ENCODE assay signal across 21 mouse cellular contexts in genomic region chr17:47446025-47446424, GRCm38 (mm10). TPM values are rescaled to one million over a fixed set of nuclear protein-coding genes. Genes with fewer than 3 reads are reported as not detected.
DNase-seq lines count a peak whose midpoint lies in the region; ATAC-seq and TF ChIP-seq lines count a peak whose summit lies in the region.
"Had no signal": no experiment of that assay in that cellular context is flagged by ENCODE, and none has a peak within 500 bp of the region (broad histone marks: within the 10 kb centered on the region; RNA-seq: fewer than 3 reads in every experiment).

No protein-coding gene starts in this region.

- TF ChIP-seq POLR2A in small intestine, adult 2 months (IDR thresholded peaks at IDR 0.05; ENCODE audit: low read depth, low read length), result no peak

- no peaks in the 10 kb centered on the region for H3K36me3 ChIP-seq in heart, postnatal 0 days (replicated peaks; ENCODE audit: control insufficient read depth, insufficient read depth, low read length)
- no peaks in the 10 kb centered on the region for H3K36me3 ChIP-seq in intestine, embryonic 16.5 days (ENCODE audit: control insufficient read depth, insufficient read depth, low read length)
- H3K36me3 ChIP-seq in liver, embryonic 12.5 days, result no peaks in the 10 kb centered on the region
- peaks cover 11% of the 10 kb centered on the region for H3K36me3 ChIP-seq in small intestine, adult 2 months (ENCODE audit: control insufficient read depth, insufficient read depth, low read length)
- H3K36me3 ChIP-seq in midbrain, embryonic 16.5 days (ENCODE audit: control insufficient read depth, insufficient read depth, low read length), result no peaks in the 10 kb centered on the region
- H3K36me3 ChIP-seq: forebrain, embryonic 12.5 days; hindbrain, embryonic 15.5 days; limb, embryonic 12.5 days had no signal

- H3K9ac ChIP-seq in heart, postnatal 0 days (replicated peaks; ENCODE audit: low read depth, low read length), result no peak overlapping the region
- peak overlapping the region; percentile 37; the same call in 1 of the 2 replicates for H3K9ac ChIP-seq in intestine, embryonic 16.5 days (ENCODE audit: low read depth, low read length)
- no peak overlapping the region; the same call in 1 of the 2 replicates for H3K9ac ChIP-seq in liver, embryonic 12.5 days
- no peak overlapping the region for H3K9ac ChIP-seq in midbrain, embryonic 16.5 days (ENCODE audit: low read depth, low read length)
- H3K9ac ChIP-seq: forebrain, embryonic 12.5 days; hindbrain, embryonic 15.5 days; limb, embryonic 12.5 days had no signal

- TF ChIP-seq CTCF in heart, postnatal 0 days (IDR thresholded peaks at IDR 0.05; ENCODE audit: low read depth), result no peak
- TF ChIP-seq CTCF in small intestine, adult 2 months (IDR thresholded peaks at IDR 0.05; ENCODE audit: extremely low read depth, insufficient read length, insufficient replicate concordance, low read depth, low read length), result no peak

- WGBS in heart, postnatal 0 days, result 31% methylated on average over 9 of the region's 9 CpGs
- 51% methylated on average over 9 of the region's 9 CpGs for WGBS in intestine, embryonic 16.5 days
- 30% methylated on average over 9 of the region's 9 CpGs for WGBS in liver, embryonic 12.5 days (ENCODE audit: insufficient replicate concordance)
- 46% methylated on average over 9 of the region's 9 CpGs for WGBS in small intestine, adult 2 months
- 70% methylated on average over 9 of the region's 9 CpGs for WGBS in midbrain, embryonic 16.5 days

- no peaks in the 10 kb centered on the region for H3K9me3 ChIP-seq in heart, postnatal 0 days (replicated peaks; ENCODE audit: control insufficient read depth, low read length)
- H3K9me3 ChIP-seq in intestine, embryonic 16.5 days (ENCODE audit: control insufficient read depth, low read length), result no peaks in the 10 kb centered on the region
- H3K9me3 ChIP-seq in liver, embryonic 12.5 days (replicated peaks), result no peaks in the 10 kb centered on the region
- no peaks in the 10 kb centered on the region for H3K9me3 ChIP-seq in midbrain, embryonic 16.5 days (replicated peaks; ENCODE audit: control insufficient read depth, low read length, poor library complexity, severe bottlenecking)
- H3K9me3 ChIP-seq: forebrain, embryonic 12.5 days; hindbrain, embryonic 15.5 days; limb, embryonic 12.5 days; megakaryocyte, embryonic 14.5 days had no signal

- no peak overlapping the region for H3K4me3 ChIP-seq in heart, postnatal 0 days (ENCODE audit: low read depth, low read length)
- H3K4me3 ChIP-seq in intestine, embryonic 16.5 days (ENCODE audit: low read length), result no peak overlapping the region
- H3K4me3 ChIP-seq in liver, embryonic 12.5 days, result no peak overlapping the region
- H3K4me3 ChIP-seq in small intestine, adult 2 months (ENCODE audit: low read depth, low read length), result no peak overlapping the region
- no peak overlapping the region for H3K4me3 ChIP-seq in midbrain, embryonic 16.5 days (ENCODE audit: low read depth, low read length)
- H3K4me3 ChIP-seq: forebrain, embryonic 12.5 days; hindbrain, embryonic 15.5 days; layer of hippocampus, adult 2 months; limb, embryonic 12.5 days; megakaryocyte, embryonic 14.5 days had no signal

- TF ChIP-seq EP300 in heart, postnatal 0 days (IDR thresholded peaks at IDR 0.05; ENCODE audit: low read depth), result no peak

- peak; percentile 72 for DNase-seq in heart, postnatal 0 days (ENCODE audit: low spot score)
- DNase-seq in heart, postnatal 10 days, result no peak
- no peak for DNase-seq in cerebellum, adult 11 months
- no peak for DNase-seq in frontal cortex, postnatal 25 days (ENCODE audit: low spot score in 2 of 2)
- DNase-seq: cerebellum, postnatal 25 days; gastrocnemius, postnatal 36 days; kidney, adult 18-20 months; kidney, postnatal 10 days had no signal

- intact Hi-C loops in heart, postnatal 10 days (cut with DNase I), result no loop called here

- peak overlapping the region; percentile 56 for H3K27ac ChIP-seq in heart, postnatal 0 days (ENCODE audit: low read depth)
- peak overlapping the region; percentile 77 for H3K27ac ChIP-seq in intestine, embryonic 16.5 days (ENCODE audit: low read length)
- peak overlapping the region; percentile 37; the same call in 1 of the 2 replicates for H3K27ac ChIP-seq in liver, embryonic 12.5 days
- H3K27ac ChIP-seq in small intestine, adult 2 months (ENCODE audit: insufficient read depth, low read depth, low read length), result peak overlapping the region; percentile 52; the same call in 1 of the 2 replicates
- H3K27ac ChIP-seq in midbrain, embryonic 16.5 days (ENCODE audit: low read length), result no peak overlapping the region
- H3K27ac ChIP-seq: forebrain, embryonic 12.5 days; hindbrain, embryonic 15.5 days; layer of hippocampus, adult 2 months; limb, embryonic 12.5 days had no signal

- no peaks in the 10 kb centered on the region for H3K27me3 ChIP-seq in heart, postnatal 0 days (ENCODE audit: control insufficient read depth, insufficient read depth, low read length)
- H3K27me3 ChIP-seq in intestine, embryonic 16.5 days (replicated peaks; ENCODE audit: control insufficient read depth, insufficient read depth, low read length), result no peaks in the 10 kb centered on the region
- no peaks in the 10 kb centered on the region for H3K27me3 ChIP-seq in liver, embryonic 12.5 days (replicated peaks)
- H3K27me3 ChIP-seq in small intestine, adult 2 months (ENCODE audit: control insufficient read depth, insufficient read depth, low read length), result no peaks in the 10 kb centered on the region
- no peaks in the 10 kb centered on the region for H3K27me3 ChIP-seq in midbrain, embryonic 16.5 days (ENCODE audit: control insufficient read depth, insufficient read depth, low read depth, low read length)
- H3K27me3 ChIP-seq: hindbrain, embryonic 15.5 days had no signal

- peak; percentile 44 for ATAC-seq in heart, postnatal 0 days (ENCODE audit: insufficient read depth, low read depth)
- ATAC-seq in intestine, embryonic 16.5 days, result no peak
- ATAC-seq in liver, embryonic 12.5 days, result peak; percentile 63
- no peak for ATAC-seq in midbrain, embryonic 16.5 days

- peaks cover 59% of the 10 kb centered on the region for H3K4me1 ChIP-seq in heart, postnatal 0 days (ENCODE audit: control insufficient read depth, insufficient read depth)
- H3K4me1 ChIP-seq in intestine, embryonic 16.5 days (ENCODE audit: control insufficient read depth, insufficient read depth, low read length), result peaks cover 58% of the 10 kb centered on the region
- peaks cover 69% of the 10 kb centered on the region for H3K4me1 ChIP-seq in liver, embryonic 12.5 days
- H3K4me1 ChIP-seq in small intestine, adult 2 months (ENCODE audit: control insufficient read depth, insufficient read depth, insufficient read length, low read length), result peaks cover 55% of the 10 kb centered on the region
- H3K4me1 ChIP-seq in midbrain, embryonic 16.5 days (ENCODE audit: control insufficient read depth, insufficient read depth, low read length), result no peaks in the 10 kb centered on the region
- H3K4me1 ChIP-seq: hindbrain, embryonic 15.5 days had no signal

- H3K4me2 ChIP-seq in heart, postnatal 0 days (ENCODE audit: low read depth, low read length), result no peak overlapping the region
- H3K4me2 ChIP-seq in intestine, embryonic 16.5 days (ENCODE audit: low read depth, low read length), result peak overlapping the region; percentile 10; the same call in 1 of the 2 replicates
- peak overlapping the region; percentile 13; the same call in 1 of the 2 replicates for H3K4me2 ChIP-seq in liver, embryonic 12.5 days
- H3K4me2 ChIP-seq in midbrain, embryonic 16.5 days (ENCODE audit: low read length), result no peak overlapping the region
- H3K4me2 ChIP-seq: forebrain, embryonic 12.5 days; hindbrain, embryonic 15.5 days; limb, embryonic 12.5 days had no signal

RNA-seq across cellular contexts. Expression of gene 1700001C19Rik, which starts 8.8 kb away (rescaled TPM):
- total RNA-seq in heart, postnatal 0 days (2014; rRNA removed; ENCODE audit: low replicate concordance), result 3.4 TPM in 1 of 2 replicates, not detected in the other
- 1.1 and 1.4 TPM in 2 replicates for polyA plus RNA-seq in heart, postnatal 0 days (2015; fragmentation: Nextera tagmentation; extraction: Ambion mirVana)
- total RNA-seq in heart, postnatal 10 days (2021), result not detected
- polyA plus RNA-seq in intestine, embryonic 16.5 days (2015; fragmentation: Nextera tagmentation; extraction: Ambion mirVana), result 0.17 and 0.45 TPM in 2 replicates
- polyA plus RNA-seq in liver, embryonic 12.5 days (2016; fragmentation: Nextera tagmentation; extraction: Ambion mirVana), result 0.62 and 0.66 TPM in 2 replicates
- polyA plus RNA-seq in small intestine, adult 2 months (2012; rRNA removed), result 0.08 TPM in 1 of 2 replicates, not detected in the other
- 0.46 and 0.50 TPM in 2 replicates for polyA plus RNA-seq in midbrain, embryonic 16.5 days (2015; fragmentation: Nextera tagmentation; extraction: Ambion mirVana)
- total RNA-seq: adrenal gland, adult 18-20 months; gastrocnemius, postnatal 36 days; layer of hippocampus, adult 2 months had no signal
- polyA plus RNA-seq: lung, embryonic 16.5 days; spleen, adult 2 months had no signal

RNA-seq across cellular contexts. Expression of gene AI661453, which starts 9.6 kb away (rescaled TPM):
- total RNA-seq in heart, postnatal 0 days (2014; rRNA removed; ENCODE audit: low replicate concordance), result 1.3 and 1.8 TPM in 2 replicates
- 0.92 and 1.0 TPM in 2 replicates for polyA plus RNA-seq in heart, postnatal 0 days (2015; fragmentation: Nextera tagmentation; extraction: Ambion mirVana)
- 1 to 10 TPM; 1.5 to 2.0 TPM for total RNA-seq in heart, postnatal 10 days (2021)
- 3.7 and 4.6 TPM in 2 replicates for polyA plus RNA-seq in intestine, embryonic 16.5 days (2015; fragmentation: Nextera tagmentation; extraction: Ambion mirVana)
- 0.10 and 0.31 TPM in 2 replicates for polyA plus RNA-seq in liver, embryonic 12.5 days (2016; fragmentation: Nextera tagmentation; extraction: Ambion mirVana)
- 21.8 and 27.3 TPM in 2 replicates for polyA plus RNA-seq in small intestine, adult 2 months (2012; rRNA removed)
- polyA plus RNA-seq in midbrain, embryonic 16.5 days (2015; fragmentation: Nextera tagmentation; extraction: Ambion mirVana), result 0.09 and 0.17 TPM in 2 replicates

RNA-seq across cellular contexts. Expression of gene Guca1a, which starts 45.6 kb away (rescaled TPM):
- not detected in 2 replicates for total RNA-seq in heart, postnatal 0 days (2014; rRNA removed; ENCODE audit: low replicate concordance)
- 0.86 and 1.0 TPM in 2 replicates for polyA plus RNA-seq in heart, postnatal 0 days (2015; fragmentation: Nextera tagmentation; extraction: Ambion mirVana)
- total RNA-seq in heart, postnatal 10 days (2021), result under 1 TPM; 0.52 to 0.81 TPM
- 2.3 and 2.4 TPM in 2 replicates for polyA plus RNA-seq in intestine, embryonic 16.5 days (2015; fragmentation: Nextera tagmentation; extraction: Ambion mirVana)
- 0.97 and 1.4 TPM in 2 replicates for polyA plus RNA-seq in liver, embryonic 12.5 days (2016; fragmentation: Nextera tagmentation; extraction: Ambion mirVana)
- 2.1 and 2.5 TPM in 2 replicates for polyA plus RNA-seq in small intestine, adult 2 months (2012; rRNA removed)
- polyA plus RNA-seq in midbrain, embryonic 16.5 days (2015; fragmentation: Nextera tagmentation; extraction: Ambion mirVana), result 0.29 and 0.50 TPM in 2 replicates
- total RNA-seq: gastrocnemius, postnatal 36 days; midbrain, postnatal 0 days had no signal

RNA-seq across cellular contexts. Expression of gene Taf8, which starts 56.1 kb away (rescaled TPM):
- 14.7 and 26.4 TPM in 2 replicates for total RNA-seq in heart, postnatal 0 days (2014; rRNA removed; ENCODE audit: low replicate concordance)
- polyA plus RNA-seq in heart, postnatal 0 days (2015; fragmentation: Nextera tagmentation; extraction: Ambion mirVana), result 11.5 and 11.9 TPM in 2 replicates
- 10 to 100 TPM; 14.0 to 15.5 TPM for total RNA-seq in heart, postnatal 10 days (2021)
- 19.1 and 20.4 TPM in 2 replicates for polyA plus RNA-seq in intestine, embryonic 16.5 days (2015; fragmentation: Nextera tagmentation; extraction: Ambion mirVana)
- 17.6 and 18.0 TPM in 2 replicates for polyA plus RNA-seq in liver, embryonic 12.5 days (2016; fragmentation: Nextera tagmentation; extraction: Ambion mirVana)
- 6.2 and 13.3 TPM in 2 replicates for polyA plus RNA-seq in small intestine, adult 2 months (2012; rRNA removed)
- 19.8 and 20.8 TPM in 2 replicates for polyA plus RNA-seq in midbrain, embryonic 16.5 days (2015; fragmentation: Nextera tagmentation; extraction: Ambion mirVana)

RNA-seq across cellular contexts. Expression of gene Ccnd3, which starts 58.8 kb away (rescaled TPM):
- total RNA-seq in heart, postnatal 0 days (2014; rRNA removed; ENCODE audit: low replicate concordance), result 231 and 248 TPM in 2 replicates
- 180 and 187 TPM in 2 replicates for polyA plus RNA-seq in heart, postnatal 0 days (2015; fragmentation: Nextera tagmentation; extraction: Ambion mirVana)
- total RNA-seq in heart, postnatal 10 days (2021), result 100 to 1,000 TPM; 119 to 132 TPM
- 371 and 393 TPM in 2 replicates for polyA plus RNA-seq in intestine, embryonic 16.5 days (2015; fragmentation: Nextera tagmentation; extraction: Ambion mirVana)
- 546 and 555 TPM in 2 replicates for polyA plus RNA-seq in liver, embryonic 12.5 days (2016; fragmentation: Nextera tagmentation; extraction: Ambion mirVana)
- 49.9 and 54.9 TPM in 2 replicates for polyA plus RNA-seq in small intestine, adult 2 months (2012; rRNA removed)
- 58.4 and 61.4 TPM in 2 replicates for polyA plus RNA-seq in midbrain, embryonic 16.5 days (2015; fragmentation: Nextera tagmentation; extraction: Ambion mirVana)

Comparison
In these comparisons a context has a peak if more than half of its experiments do, and no peak if none do; other contexts are left out.
1. ATAC-seq: peak in heart, postnatal 0 days (single experiment) and liver, embryonic 12.5 days (single experiment); none in intestine, embryonic 16.5 days (single experiment) and midbrain, embryonic 16.5 days (single experiment).
2. H3K4me2 ChIP-seq: peak in intestine, embryonic 16.5 days (single experiment) and liver, embryonic 12.5 days (single experiment); none in heart, postnatal 0 days (single experiment) and midbrain, embryonic 16.5 days (single experiment).